Mouse (Mus musculus) heart, embryonic 15.5 days (tissue): ENCODE data around the gene Bst1. TPM values are rescaled to one million over a fixed set of nuclear protein-coding genes. Genes with fewer than 3 reads are reported as not detected.

Source experiments
- ATAC-seq: fragments of 200-750 bp; cut with Nextera tagmentation; replicated peaks from 2 replicates; pipeline ENCODE4 v1.8.0; 2017; ENCODE audit warnings: low read depth, moderate TSS enrichment; ENCODE audit not compliant: insufficient number of reproducible peaks, insufficient read depth, low FRiP score
- H3K27ac ChIP-seq: fragments of 300-500 bp; sonication (generic); 2 replicates; pipeline ENCODE4 v1.5.1; 2015; ENCODE audit warnings: mild to moderate bottlenecking, inconsistent platforms
- H3K27me3 ChIP-seq: fragments of 300-500 bp; sonication (generic); 2 replicates; pipeline ENCODE4 v1.6.1; 2015; ENCODE audit warnings: inconsistent platforms
- H3K36me3 ChIP-seq: fragments of 300-500 bp; sonication (generic); 2 replicates; pipeline ENCODE4 v1.6.1; 2015; ENCODE audit warnings: mild to moderate bottlenecking, inconsistent platforms
- H3K4me1 ChIP-seq: fragments of 300-500 bp; sonication (generic); replicated peaks from 2 replicates; pipeline ENCODE4 v1.6.1; 2015; ENCODE audit warnings: inconsistent platforms
- H3K4me2 ChIP-seq: fragments of 300-500 bp; sonication (generic); 2 replicates; pipeline ENCODE4 v1.6.1; 2015; ENCODE audit warnings: inconsistent platforms, mild to moderate bottlenecking, moderate library complexity
- H3K4me3 ChIP-seq: fragments of 300-500 bp; sonication (generic); 2 replicates; pipeline ENCODE4 v1.5.1; 2015; ENCODE audit warnings: mild to moderate bottlenecking, inconsistent platforms
- H3K9ac ChIP-seq: fragments of 300-500 bp; sonication (generic); 2 replicates; pipeline ENCODE4 v1.6.1; 2015; ENCODE audit warnings: mild to moderate bottlenecking, inconsistent platforms
- H3K9me3 ChIP-seq: fragments of 300-500 bp; sonication (generic); replicated peaks from 2 replicates; pipeline ENCODE4 v1.6.1; 2016; ENCODE audit warnings: inconsistent platforms
- WGBS: fragments of 180-500 bp; shearing (Covaris S2); methylation state at CpG from one replicate; pipeline ENCODE4 v1.1.7; 2015; ENCODE audit warnings: mixed read lengths; 5-methylcytosine and 5-hydroxymethylcytosine counted together
- polyA plus RNA-seq: library from polyadenylated mRNA; unstranded; fragments of >200 nt; fragmentation: Nextera tagmentation; extraction: Ambion mirVana; gene quantifications from 2 replicates; pipeline ENCODE4 v1.2.1, GENCODE M21; 2015

The Bst1 gene
- polyA plus RNA-seq, 1 experiment from 2014 or later, result 1.2 TPM

GRCm38 (mm10) chr5:43892386-43892785 is 73.7 kb downstream of the Bst1 start:
- H3K4me3 ChIP-seq, result no peak overlapping the region
- no peak overlapping the region for H3K27ac ChIP-seq
- no peaks in the 10 kb centered on the region for H3K4me1 ChIP-seq
- H3K4me2 ChIP-seq, result no peak overlapping the region
- H3K9me3 ChIP-seq, result no peaks in the 10 kb centered on the region
- 31% methylated on average over 1 of the region's 1 CpGs for WGBS
- no peaks in the 10 kb centered on the region for H3K36me3 ChIP-seq
- H3K9ac ChIP-seq, result no peak overlapping the region
- ATAC-seq, result no peak
- H3K27me3 ChIP-seq, result 0 out of 2 replicates have a peak, but pooled peaks cover 4% of the 10 kb centered on the region

Other genes with a start within 250 kb of the Bst1 start
- 9.2 and 9.5 TPM in 2 replicates for gene Cc2d2a, start 156.5 kb upstream of the Bst1 start, polyA plus RNA-seq
- 42.6 and 47.0 TPM in 2 replicates for gene Fbxl5, start 2.8 kb downstream of the Bst1 start, polyA plus RNA-seq
- 16.6 and 18.6 TPM in 2 replicates for gene Cd38, start 49.7 kb downstream of the Bst1 start, polyA plus RNA-seq
- gene Gm7879, start 94.3 kb downstream of the Bst1 start, polyA plus RNA-seq, result 0.27 and 0.39 TPM in 2 replicates
- 1.8 and 5.8 TPM in 2 replicates for gene Fgfbp1, start 162.9 kb downstream of the Bst1 start, polyA plus RNA-seq